Mouse (Mus musculus): ENCODE measurements around the gene Hes2. TPM values are rescaled to one million over a fixed set of nuclear protein-coding genes. Genes with fewer than 3 reads are reported as not detected.

Gene Hes2
- polyA plus RNA-seq, 1 experiment from 2014 or later = 2.4 TPM

DNA sequence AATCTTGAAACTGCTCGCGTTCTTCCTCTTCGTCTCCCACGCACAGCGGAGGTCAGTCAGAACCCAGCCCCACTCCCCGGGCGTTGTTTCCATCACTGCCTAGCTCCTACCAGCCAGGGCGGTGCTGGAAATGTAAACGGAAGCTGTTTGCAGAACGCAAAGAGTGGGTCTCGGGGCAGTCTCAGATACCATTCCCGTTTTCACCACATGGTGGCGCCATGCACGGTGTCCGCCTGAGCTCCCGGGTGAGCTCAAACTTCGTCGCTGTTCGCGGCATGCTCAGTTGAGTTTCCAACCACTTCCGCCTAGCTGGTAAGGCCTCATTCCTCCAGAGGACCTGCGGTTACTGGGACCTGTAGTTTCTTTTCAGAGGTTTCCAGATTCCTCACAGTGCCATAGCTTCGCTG lies 4.9 kb upstream of the Hes2 start:
- Histone ChIP-seq H3K36me3 (no peaks in the 10 kb centered on the region), H3K27me3 (peaks cover 91% of the 10 kb centered on the region), H3K9ac (no peak overlapping the region), H3K4me3 (peak overlapping the region; percentile 22; the same call in 1 of the 2 replicates), H3K4me1 (peaks cover 17% of the 10 kb centered on the region), H3K9me3 (replicated peaks) (no peaks in the 10 kb centered on the region), H3K4me2 (replicated peaks) (peak overlapping the region; percentile 39), H3K27ac (no peak overlapping the region)
- WGBS = 1% methylated on average over 23 of the region's 23 CpGs
- ATAC-seq (ENCODE audit: low FRiP score) = no peak

DNA sequence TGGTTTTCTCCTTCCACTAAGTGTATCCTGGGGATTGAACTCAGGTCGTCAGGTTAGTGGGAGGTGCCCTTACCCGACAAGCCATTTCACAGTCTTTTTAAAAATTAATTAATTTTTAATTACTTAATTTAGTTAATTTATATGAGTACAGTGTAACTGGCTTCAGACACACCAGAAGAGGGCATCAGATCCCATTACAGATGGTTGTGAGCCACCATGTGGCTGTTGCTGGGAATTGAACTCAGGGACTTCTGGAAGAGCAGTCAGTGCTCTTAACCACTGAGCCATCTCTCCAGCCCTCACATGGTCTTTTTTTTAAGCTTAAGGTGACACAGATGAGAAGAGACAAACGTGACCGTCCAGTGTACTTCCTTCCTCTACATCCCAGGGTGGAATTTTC lies 3.6 kb upstream of the Hes2 start:
- Histone ChIP-seq H3K4me3 (no peak overlapping the region), H3K4me1 (peaks cover 27% of the 10 kb centered on the region), H3K9me3 (replicated peaks) (no peaks in the 10 kb centered on the region), H3K4me2 (replicated peaks) (no peak overlapping the region), H3K27me3 (peaks cover 91% of the 10 kb centered on the region), H3K36me3 (no peaks in the 10 kb centered on the region), H3K9ac (no peak overlapping the region), H3K27ac (no peak overlapping the region)
- ATAC-seq (ENCODE audit: low FRiP score) = no peak
- WGBS = 74% methylated on average over 4 of the region's 4 CpGs

DNA sequence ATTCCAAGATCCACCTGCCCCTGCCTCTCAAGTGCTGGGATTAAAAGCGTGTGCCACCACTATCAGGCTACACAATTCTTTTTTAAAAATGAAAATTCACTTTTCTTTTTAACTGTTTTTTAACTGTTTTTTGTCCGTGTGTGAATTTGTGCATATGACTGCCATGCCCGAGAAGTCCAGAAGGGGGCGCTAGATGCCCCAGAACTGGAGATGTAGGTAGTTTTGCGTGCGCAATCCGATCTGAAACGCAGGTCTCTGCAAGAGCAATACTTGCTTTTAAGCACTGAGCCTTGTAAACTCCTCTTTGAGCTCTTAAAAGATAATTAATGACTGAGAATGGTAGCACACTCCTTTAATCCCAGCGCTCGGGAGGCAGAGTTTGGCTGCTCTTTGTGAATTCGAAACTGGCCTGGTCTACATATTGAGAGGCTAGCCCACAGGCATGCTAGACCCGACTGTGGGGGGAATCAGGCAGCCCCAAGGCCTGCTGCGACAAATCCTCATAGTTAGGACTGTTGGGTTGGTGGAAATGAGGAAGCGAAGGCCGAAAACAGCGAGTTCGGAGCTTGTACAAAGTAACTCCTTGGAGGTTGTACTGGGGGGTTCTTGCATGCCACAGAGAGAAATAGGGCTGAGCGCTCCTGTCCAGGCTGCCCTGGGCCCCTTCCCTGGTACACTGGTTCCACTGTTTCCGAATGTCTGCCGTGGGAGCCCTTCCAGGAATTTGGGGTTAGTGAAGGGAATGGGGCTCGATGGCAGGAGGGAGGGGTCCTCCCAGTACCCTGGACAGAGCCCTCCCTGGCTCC lies 685 bp upstream of the Hes2 start:
- Histone ChIP-seq H3K4me3 (peak overlapping the region; percentile 16; the same call in 1 of the 2 replicates), H3K36me3 (no peaks in the 10 kb centered on the region), H3K9me3 (replicated peaks) (no peaks in the 10 kb centered on the region), H3K27me3 (peaks cover 92% of the 10 kb centered on the region), H3K4me2 (replicated peaks) (peak overlapping the region; percentile 21; the same call in 1 of the 2 replicates), H3K4me1 (peaks cover 21% of the 10 kb centered on the region), H3K27ac (no peak overlapping the region), H3K9ac (no peak overlapping the region)
- no peak for ATAC-seq (ENCODE audit: low FRiP score)
- 19% methylated on average over 21 of the region's 21 CpGs for WGBS

DNA sequence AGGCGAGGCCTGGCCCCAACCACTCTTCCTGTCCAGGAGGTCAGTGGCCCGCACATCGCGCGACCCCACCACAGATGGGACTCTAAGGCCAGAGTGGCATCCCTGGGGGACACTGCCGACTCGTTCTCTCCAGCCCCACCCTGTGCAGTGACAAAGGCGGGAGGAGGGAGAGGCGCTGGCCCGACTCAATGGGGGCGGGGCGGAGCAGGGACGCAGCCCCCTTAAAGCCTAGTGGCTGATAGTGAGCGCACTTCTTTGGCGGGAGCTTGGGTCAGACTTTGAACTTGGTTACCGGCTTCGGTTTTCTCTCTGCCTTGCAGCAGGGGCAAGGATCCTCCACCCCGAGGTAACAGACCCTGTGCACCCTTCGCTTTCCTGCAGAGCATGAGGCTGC lies 615 bp downstream of the Hes2 start:
- Histone ChIP-seq H3K27me3 (peaks cover 86% of the 10 kb centered on the region), H3K4me3 (peak overlapping the region; percentile 16), H3K4me2 (replicated peaks) (peak overlapping the region; percentile 21; the same call in 1 of the 2 replicates), H3K27ac (no peak overlapping the region), H3K36me3 (no peaks in the 10 kb centered on the region), H3K4me1 (peaks cover 16% of the 10 kb centered on the region), H3K9ac (peak overlapping the region; percentile 38; the same call in 1 of the 2 replicates), H3K9me3 (replicated peaks) (no peaks in the 10 kb centered on the region)
- no peak for ATAC-seq (ENCODE audit: low FRiP score)
- 2% methylated on average over 19 of the region's 19 CpGs for WGBS

DNA sequence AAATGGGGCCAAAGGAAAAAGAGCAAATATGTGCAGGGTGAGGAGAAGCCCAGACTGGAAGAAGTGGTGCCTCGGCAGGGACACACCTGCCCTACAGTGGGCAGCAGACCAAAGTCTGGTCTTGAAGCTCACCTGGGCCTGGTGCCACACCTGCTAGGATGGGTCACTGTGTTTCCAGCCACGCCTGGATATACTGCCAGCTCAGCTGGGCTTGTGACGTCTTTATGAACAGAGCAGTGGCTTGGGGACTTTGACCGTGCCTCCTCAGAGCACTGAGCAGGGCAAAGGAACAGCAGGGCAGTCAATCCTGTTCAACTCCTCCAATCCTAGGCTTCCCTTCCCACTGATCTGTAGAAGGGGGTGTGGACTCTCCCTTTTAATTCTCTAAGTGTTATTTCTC lies 2.1 kb downstream of the Hes2 start:
- H3K4me1 ChIP-seq = peaks cover 16% of the 10 kb centered on the region
- no peak overlapping the region for H3K27ac ChIP-seq
- H3K9ac ChIP-seq = no peak overlapping the region
- peaks cover 78% of the 10 kb centered on the region for H3K27me3 ChIP-seq
- H3K4me3 ChIP-seq = no peak overlapping the region
- no peak for ATAC-seq (ENCODE audit: low FRiP score)
- H3K4me2 ChIP-seq (replicated peaks) = no peak overlapping the region
- no peaks in the 10 kb centered on the region for H3K36me3 ChIP-seq
- 51% methylated on average over 4 of the region's 4 CpGs for WGBS
- H3K9me3 ChIP-seq (replicated peaks) = no peaks in the 10 kb centered on the region

DNA sequence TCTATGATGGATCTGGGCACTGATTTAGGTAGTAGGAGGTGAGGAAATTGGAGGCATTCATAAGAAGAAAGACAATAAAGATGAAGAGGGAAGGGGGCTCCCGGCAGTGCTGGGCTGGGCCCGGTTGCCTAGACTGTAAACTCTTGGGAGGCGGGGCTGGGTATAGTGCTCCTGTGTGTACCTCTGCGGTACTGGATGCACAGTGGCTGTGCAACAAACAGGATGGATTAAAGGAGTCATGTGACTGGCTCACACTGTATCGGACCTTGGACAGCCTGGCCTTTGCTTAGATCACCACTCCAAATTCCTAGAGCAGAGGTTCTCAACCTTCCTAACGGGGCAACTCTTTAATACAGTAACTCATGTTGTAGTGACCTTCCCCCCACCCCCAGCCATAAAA lies 2.9 kb downstream of the Hes2 start:
- H3K4me3 ChIP-seq = no peak overlapping the region
- no peak for ATAC-seq (ENCODE audit: low FRiP score)
- H3K9ac ChIP-seq = no peak overlapping the region
- WGBS = 80% methylated on average over 6 of the region's 6 CpGs
- H3K4me2 ChIP-seq (replicated peaks) = no peak overlapping the region
- no peaks in the 10 kb centered on the region for H3K36me3 ChIP-seq
- H3K4me1 ChIP-seq = peaks cover 16% of the 10 kb centered on the region
- H3K9me3 ChIP-seq (replicated peaks) = no peaks in the 10 kb centered on the region
- peaks cover 74% of the 10 kb centered on the region for H3K27me3 ChIP-seq
- no peak overlapping the region for H3K27ac ChIP-seq

DNA sequence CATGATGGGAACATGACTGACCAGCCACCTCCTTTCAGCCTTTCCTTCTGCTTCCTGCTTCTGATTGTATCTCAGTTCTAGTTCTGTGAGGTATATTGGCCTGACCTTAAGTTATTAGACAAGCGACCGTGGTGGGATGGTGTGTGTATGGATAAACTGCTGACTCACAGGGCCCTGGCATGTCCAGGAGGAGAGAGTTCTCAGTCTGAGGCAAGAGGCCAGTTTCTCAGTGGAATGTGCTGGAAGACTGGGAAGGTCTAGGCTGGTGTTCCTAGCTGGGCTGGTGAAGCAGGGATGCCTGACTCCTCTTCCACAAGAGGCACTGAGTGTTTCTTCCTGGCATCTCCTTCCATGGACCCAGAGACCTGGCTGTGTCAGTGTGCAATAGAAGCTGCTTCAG lies 4.1 kb downstream of the Hes2 start:
- H3K4me3 ChIP-seq = no peak overlapping the region
- no peak overlapping the region for H3K4me2 ChIP-seq (replicated peaks)
- no peaks in the 10 kb centered on the region for H3K36me3 ChIP-seq
- peaks cover 68% of the 10 kb centered on the region for H3K27me3 ChIP-seq
- H3K27ac ChIP-seq = no peak overlapping the region
- no peak overlapping the region for H3K9ac ChIP-seq
- peaks cover 16% of the 10 kb centered on the region for H3K4me1 ChIP-seq
- H3K9me3 ChIP-seq (replicated peaks) = no peaks in the 10 kb centered on the region
- WGBS = 94% methylated on average over 2 of the region's 2 CpGs
- ATAC-seq (ENCODE audit: low FRiP score) = no peak

DNA sequence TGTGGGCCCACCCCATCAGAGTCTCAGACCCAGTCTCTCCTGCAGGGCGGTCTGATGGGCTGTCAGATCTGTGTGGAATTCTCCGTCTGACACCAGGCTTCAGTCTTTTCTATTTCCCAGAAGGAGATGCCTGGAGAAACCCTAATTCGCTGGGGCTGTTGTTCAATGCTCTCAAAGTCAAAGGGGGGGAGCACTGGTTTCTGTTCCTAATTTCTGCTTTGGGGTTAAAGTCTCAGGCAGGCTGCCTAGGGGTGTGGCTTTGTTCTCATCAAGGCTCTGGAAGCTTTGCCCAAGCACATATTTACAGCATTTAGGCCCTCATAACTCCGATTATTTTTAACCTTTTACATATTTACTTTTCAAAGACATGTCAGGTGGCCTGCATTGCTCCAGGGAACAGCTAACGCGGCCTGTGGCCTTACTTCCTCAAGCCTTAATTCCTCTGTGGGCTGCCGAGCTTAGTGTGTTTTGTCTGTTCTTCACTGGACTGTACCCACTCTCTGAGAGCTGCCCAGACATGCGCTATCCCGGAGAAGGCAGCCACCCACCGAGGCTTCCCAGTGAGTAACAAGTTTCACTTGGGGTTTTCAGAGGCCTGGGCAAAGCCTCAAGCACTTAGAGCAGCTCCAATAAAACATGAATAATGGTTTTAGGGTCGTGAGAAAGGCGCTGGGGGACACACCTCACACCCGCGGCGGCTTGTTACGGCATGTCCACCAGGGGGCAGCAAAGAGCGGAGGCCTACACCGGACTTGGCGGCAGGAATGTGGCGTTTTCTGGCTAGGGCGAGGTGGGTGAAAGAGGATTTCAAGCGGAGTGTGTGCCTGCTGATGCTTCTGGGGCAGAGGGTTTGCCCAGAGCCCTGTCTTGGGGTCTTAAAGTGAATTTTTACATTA lies 6.6 kb downstream of the Hes2 start:
- ATAC-seq (ENCODE audit: low FRiP score) = no peak
- Histone ChIP-seq H3K4me2 (replicated peaks) (no peak overlapping the region), H3K4me1 (no peaks in the 10 kb centered on the region), H3K9ac (no peak overlapping the region), H3K27me3 (peaks cover 54% of the 10 kb centered on the region), H3K36me3 (no peaks in the 10 kb centered on the region), H3K9me3 (replicated peaks) (no peaks in the 10 kb centered on the region), H3K4me3 (no peak overlapping the region), H3K27ac (no peak overlapping the region)
- 28% methylated on average over 22 of the region's 22 CpGs for WGBS

DNA sequence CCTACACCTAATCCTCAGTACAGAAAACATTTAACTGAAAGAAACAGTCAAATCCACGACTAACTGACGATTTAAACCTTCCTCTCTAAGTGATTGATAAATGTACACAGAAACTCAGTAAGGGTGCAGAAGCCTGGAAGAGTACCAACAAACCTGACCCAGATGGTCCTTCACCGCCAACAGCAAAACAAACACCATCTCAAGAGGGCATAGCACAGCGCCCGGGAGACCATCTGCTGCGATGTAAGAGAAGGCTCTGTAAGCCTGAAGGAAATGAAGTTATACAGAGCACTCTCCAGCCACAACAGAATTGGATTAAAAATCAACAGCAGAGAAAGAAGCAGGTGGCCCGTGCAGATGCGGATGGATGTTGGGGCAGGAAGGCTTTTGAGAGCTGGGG lies 9.4 kb downstream of the Hes2 start:
- no peak overlapping the region for H3K4me3 ChIP-seq
- no peak for ATAC-seq (ENCODE audit: low FRiP score)
- no peaks in the 10 kb centered on the region for H3K36me3 ChIP-seq
- WGBS = 56% methylated on average over 8 of the region's 8 CpGs
- H3K9me3 ChIP-seq (replicated peaks) = peaks cover 3% of the 10 kb centered on the region; the same call in 1 of the 2 replicates
- no peaks in the 10 kb centered on the region for H3K4me1 ChIP-seq
- no peak overlapping the region for H3K4me2 ChIP-seq (replicated peaks)
- peaks cover 35% of the 10 kb centered on the region for H3K27me3 ChIP-seq
- no peak overlapping the region for H3K27ac ChIP-seq
- H3K9ac ChIP-seq = no peak overlapping the region

DNA sequence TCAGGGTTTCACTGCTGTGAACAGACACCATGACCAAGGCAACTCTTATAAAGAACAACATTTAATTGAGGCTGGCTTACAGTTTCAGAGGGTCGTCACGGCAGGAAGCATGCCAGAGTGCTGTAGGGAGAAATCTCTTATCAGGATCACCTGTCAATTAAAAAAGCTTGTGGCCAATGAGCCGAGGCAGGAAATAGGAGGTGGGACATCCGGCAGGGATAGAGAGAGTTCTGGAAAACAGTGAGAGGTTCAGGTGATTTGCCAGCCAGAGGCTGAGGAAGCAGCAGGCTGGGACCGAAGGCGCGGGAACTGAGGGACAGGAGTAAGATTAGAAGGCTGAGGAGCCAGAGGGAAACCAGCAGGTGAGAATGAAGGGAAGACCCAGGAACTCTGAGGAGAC lies 10.4 kb downstream of the Hes2 start:
- H3K27me3 ChIP-seq = peaks cover 39% of the 10 kb centered on the region
- no peak overlapping the region for H3K27ac ChIP-seq
- H3K9ac ChIP-seq = no peak overlapping the region
- no peaks in the 10 kb centered on the region for H3K36me3 ChIP-seq
- H3K4me1 ChIP-seq = no peaks in the 10 kb centered on the region
- no peak overlapping the region for H3K4me3 ChIP-seq
- H3K4me2 ChIP-seq (replicated peaks) = no peak overlapping the region
- WGBS = 83% methylated on average over 7 of the region's 7 CpGs
- ATAC-seq (ENCODE audit: low FRiP score) = no peak
- peaks cover 3% of the 10 kb centered on the region; the same call in 1 of the 2 replicates for H3K9me3 ChIP-seq (replicated peaks)

DNA sequence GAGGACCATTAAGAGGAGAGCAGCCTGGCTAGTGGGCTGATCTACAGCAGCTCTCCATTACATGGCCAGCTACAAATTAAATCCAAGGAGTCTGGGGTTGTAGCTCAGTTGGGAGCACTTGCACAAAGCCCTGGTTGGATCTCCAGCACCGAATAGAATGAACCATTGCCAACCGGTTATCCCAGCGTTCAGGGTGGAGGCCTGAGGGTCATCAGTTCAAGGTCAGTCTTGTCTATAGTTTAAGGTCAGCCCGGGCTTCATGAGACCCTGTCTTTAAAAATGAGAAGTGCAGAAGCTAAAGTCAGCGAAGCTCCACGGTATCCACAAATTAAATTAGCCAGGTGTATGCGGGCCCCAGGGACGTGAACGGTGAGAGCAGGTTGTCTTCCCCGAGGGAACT lies 11.6 kb downstream of the Hes2 start:
- Histone ChIP-seq H3K9ac (no peak overlapping the region), H3K4me2 (replicated peaks) (no peak overlapping the region), H3K4me3 (no peak overlapping the region), H3K9me3 (replicated peaks) (peaks cover 3% of the 10 kb centered on the region; the same call in 1 of the 2 replicates), H3K4me1 (no peaks in the 10 kb centered on the region), H3K27me3 (peaks cover 46% of the 10 kb centered on the region), H3K36me3 (no peaks in the 10 kb centered on the region), H3K27ac (no peak overlapping the region)
- no peak for ATAC-seq (ENCODE audit: low FRiP score)
- WGBS = 80% methylated on average over 10 of the region's 10 CpGs

DNA sequence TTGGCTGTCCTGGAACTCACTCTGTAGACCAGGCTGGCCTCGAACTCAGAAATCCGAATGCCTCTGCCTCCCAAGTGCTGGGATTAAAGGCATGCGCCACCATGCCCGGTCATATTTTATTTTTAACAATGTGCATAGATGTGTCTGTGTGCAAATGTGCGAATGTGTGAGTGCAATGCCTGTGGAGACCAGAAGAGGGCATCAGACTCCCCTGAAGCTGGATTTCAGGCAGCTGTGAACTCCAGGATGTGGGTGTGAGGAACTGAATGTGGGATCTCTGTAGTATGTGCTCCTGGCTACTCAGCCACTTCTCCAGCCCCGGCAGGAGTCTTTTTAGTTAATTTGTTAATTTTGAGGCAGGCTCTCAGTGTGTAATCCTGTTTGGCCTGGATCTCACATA lies 12.9 kb downstream of the Hes2 start:
- Histone ChIP-seq H3K4me1 (no peaks in the 10 kb centered on the region), H3K9ac (no peak overlapping the region), H3K4me3 (no peak overlapping the region), H3K36me3 (no peaks in the 10 kb centered on the region), H3K4me2 (replicated peaks) (no peak overlapping the region), H3K9me3 (replicated peaks) (peaks cover 3% of the 10 kb centered on the region; the same call in 1 of the 2 replicates), H3K27me3 (peaks cover 52% of the 10 kb centered on the region), H3K27ac (no peak overlapping the region)
- 88% methylated on average over 6 of the region's 6 CpGs for WGBS
- no peak for ATAC-seq (ENCODE audit: low FRiP score)

All from hindbrain, embryonic 12.5 days (tissue).